Mouse (Mus musculus): ENCODE data around the gene Wipi2. TPM values are rescaled to one million over a fixed set of nuclear protein-coding genes. Genes with fewer than 3 reads are reported as not detected.
A peak's percentile ranks its signal among the peaks of the same experiment; 100 is the strongest.

The Wipi2 gene
- polyA plus RNA-seq, 1 experiment from 2014 or later, result 50.2 TPM

GRCm38 (mm10) chr5:142622134-142622533 lies 5.4 kb upstream of the Wipi2 start:
- Histone ChIP-seq H3K9me3 (ENCODE audit: control insufficient read depth, low read length) (no peaks in the 10 kb centered on the region), H3K27me3 (replicated peaks; ENCODE audit: control insufficient read depth, insufficient read depth, low read length) (no peaks in the 10 kb centered on the region), H3K36me3 (ENCODE audit: control insufficient read depth, insufficient read depth) (no peaks in the 10 kb centered on the region), H3K4me3 (replicated peaks; ENCODE audit: low read length) (no peak overlapping the region), H3K4me1 (replicated peaks; ENCODE audit: control insufficient read depth, insufficient read depth, low read length) (0 out of 2 replicates have a peak, but pooled peaks cover 2% of the 10 kb centered on the region), H3K4me2 (ENCODE audit: low read length) (no peak overlapping the region), H3K27ac (ENCODE audit: low read length) (no peak overlapping the region), H3K9ac (replicated peaks; ENCODE audit: low read depth, low read length) (no peak overlapping the region)
- ATAC-seq, result no peak
- WGBS, result 75% methylated on average over 1 of the region's 1 CpGs

GRCm38 (mm10) chr5:142623080-142623479 lies 4.4 kb upstream of the Wipi2 start:
- Histone ChIP-seq H3K27me3 (replicated peaks; ENCODE audit: control insufficient read depth, insufficient read depth, low read length) (no peaks in the 10 kb centered on the region), H3K9ac (replicated peaks; ENCODE audit: low read depth, low read length) (no peak overlapping the region), H3K4me2 (ENCODE audit: low read length) (no peak overlapping the region), H3K4me3 (replicated peaks; ENCODE audit: low read length) (no peak overlapping the region), H3K36me3 (ENCODE audit: control insufficient read depth, insufficient read depth) (no peaks in the 10 kb centered on the region), H3K9me3 (ENCODE audit: control insufficient read depth, low read length) (no peaks in the 10 kb centered on the region), H3K27ac (ENCODE audit: low read length) (no peak overlapping the region), H3K4me1 (replicated peaks; ENCODE audit: control insufficient read depth, insufficient read depth, low read length) (0 out of 2 replicates have a peak, but pooled peaks cover 2% of the 10 kb centered on the region)
- no peak for ATAC-seq
- WGBS, result 89% methylated on average over 7 of the region's 7 CpGs

- Histone ChIP-seq H3K27me3 (replicated peaks; ENCODE audit: control insufficient read depth, insufficient read depth, low read length) (no peaks in the 10 kb centered on the region), H3K9ac (replicated peaks; ENCODE audit: low read depth, low read length) (peak overlapping the region; percentile 82), H3K27ac (ENCODE audit: low read length) (peak overlapping the region; percentile 57), H3K4me3 (replicated peaks; ENCODE audit: low read length) (peak overlapping the region; percentile 82), H3K4me2 (ENCODE audit: low read length) (peak overlapping the region; percentile 59), H3K36me3 (ENCODE audit: control insufficient read depth, insufficient read depth) (peaks cover 6% of the 10 kb centered on the region; the same call in 1 of the 2 replicates), H3K9me3 (ENCODE audit: control insufficient read depth, low read length) (no peaks in the 10 kb centered on the region), H3K4me1 (replicated peaks; ENCODE audit: control insufficient read depth, insufficient read depth, low read length) (peaks cover 14% of the 10 kb centered on the region)
- 1% methylated on average over 62 of the region's 69 CpGs for WGBS
- ATAC-seq, result peak; percentile 98
Observed at GRCm38 (mm10) chr5:142628726-142629662, 1.5 kb downstream of the Wipi2 start.

DNA sequence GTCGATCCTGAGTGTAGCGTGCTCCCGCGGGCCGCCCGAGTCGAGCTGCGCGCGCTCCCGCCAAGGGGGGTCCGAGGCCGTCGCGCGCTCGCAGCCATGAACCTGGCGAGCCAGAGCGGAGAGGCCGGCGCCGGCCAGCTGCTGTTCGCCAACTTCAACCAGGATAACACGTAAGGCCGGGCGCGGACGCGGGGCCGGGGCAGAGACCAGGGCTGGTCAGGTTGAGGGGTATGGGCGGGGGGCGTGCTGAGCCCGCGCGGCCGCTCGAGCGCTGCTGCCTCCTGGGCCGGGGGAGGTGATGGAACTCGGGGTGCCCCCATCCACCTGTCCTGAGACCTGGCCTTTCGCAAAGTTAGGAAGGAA lies 2.1 kb downstream of the Wipi2 start:
- WGBS, result under 1% methylated on average over 41 of the region's 41 CpGs
- H3K9me3 ChIP-seq (ENCODE audit: control insufficient read depth, low read length), result no peaks in the 10 kb centered on the region
- peak overlapping the region; percentile 82 for H3K4me3 ChIP-seq (replicated peaks; ENCODE audit: low read length)
- H3K36me3 ChIP-seq (ENCODE audit: control insufficient read depth, insufficient read depth), result peaks cover 9% of the 10 kb centered on the region; the same call in 1 of the 2 replicates
- peak overlapping the region; percentile 82 for H3K9ac ChIP-seq (replicated peaks; ENCODE audit: low read depth, low read length)
- H3K27ac ChIP-seq (ENCODE audit: low read length), result peak overlapping the region; percentile 57
- H3K4me1 ChIP-seq (replicated peaks; ENCODE audit: control insufficient read depth, insufficient read depth, low read length), result peaks cover 14% of the 10 kb centered on the region
- peak; percentile 61 for ATAC-seq
- H3K4me2 ChIP-seq (ENCODE audit: low read length), result peak overlapping the region; percentile 59
- no peaks in the 10 kb centered on the region for H3K27me3 ChIP-seq (replicated peaks; ENCODE audit: control insufficient read depth, insufficient read depth, low read length)

GRCm38 (mm10) chr5:142630224-142630623 lies 2.7 kb downstream of the Wipi2 start:
- no peaks in the 10 kb centered on the region for H3K27me3 ChIP-seq (replicated peaks; ENCODE audit: control insufficient read depth, insufficient read depth, low read length)
- no peaks in the 10 kb centered on the region for H3K9me3 ChIP-seq (ENCODE audit: control insufficient read depth, low read length)
- H3K9ac ChIP-seq (replicated peaks; ENCODE audit: low read depth, low read length), result peak overlapping the region; percentile 82
- H3K4me1 ChIP-seq (replicated peaks; ENCODE audit: control insufficient read depth, insufficient read depth, low read length), result peaks cover 14% of the 10 kb centered on the region
- peak overlapping the region; percentile 59 for H3K4me2 ChIP-seq (ENCODE audit: low read length)
- H3K27ac ChIP-seq (ENCODE audit: low read length), result no peak overlapping the region; the same call in 1 of the 2 replicates
- H3K36me3 ChIP-seq (ENCODE audit: control insufficient read depth, insufficient read depth), result peaks cover 9% of the 10 kb centered on the region; the same call in 1 of the 2 replicates
- WGBS, result 5% methylated on average over 6 of the region's 6 CpGs
- ATAC-seq, result no peak
- peak overlapping the region; percentile 82 for H3K4me3 ChIP-seq (replicated peaks; ENCODE audit: low read length)

DNA sequence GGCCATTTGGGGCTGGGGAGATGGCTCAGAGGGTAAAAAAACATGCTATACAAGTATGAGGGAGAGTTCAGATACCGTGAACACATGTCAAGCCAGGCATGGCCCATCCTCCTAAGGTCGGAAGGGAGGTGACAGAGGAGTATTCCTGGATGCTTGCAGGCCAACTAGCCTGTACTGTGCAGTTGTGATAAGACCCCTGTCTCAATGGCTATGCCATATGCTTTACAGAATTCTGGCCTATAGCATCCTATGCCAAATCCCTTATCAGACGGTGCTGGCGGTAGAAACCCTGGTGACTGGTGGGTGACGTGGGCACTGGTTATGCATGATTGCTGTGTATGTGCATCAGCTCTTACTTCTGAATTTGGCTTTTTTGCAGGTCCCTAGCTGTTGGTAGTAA lies 10.3 kb downstream of the Wipi2 start:
- H3K4me3 ChIP-seq (replicated peaks; ENCODE audit: low read length), result no peak overlapping the region
- H3K9me3 ChIP-seq (ENCODE audit: control insufficient read depth, low read length), result no peaks in the 10 kb centered on the region
- ATAC-seq, result no peak
- H3K27me3 ChIP-seq (replicated peaks; ENCODE audit: control insufficient read depth, insufficient read depth, low read length), result no peaks in the 10 kb centered on the region
- peaks cover 13% of the 10 kb centered on the region; the same call in 1 of the 2 replicates for H3K36me3 ChIP-seq (ENCODE audit: control insufficient read depth, insufficient read depth)
- H3K4me2 ChIP-seq (ENCODE audit: low read length), result no peak overlapping the region
- no peaks in the 10 kb centered on the region for H3K4me1 ChIP-seq (replicated peaks; ENCODE audit: control insufficient read depth, insufficient read depth, low read length)
- WGBS, result 96% methylated on average over 5 of the region's 5 CpGs
- H3K9ac ChIP-seq (replicated peaks; ENCODE audit: low read depth, low read length), result no peak overlapping the region
- H3K27ac ChIP-seq (ENCODE audit: low read length), result no peak overlapping the region

DNA sequence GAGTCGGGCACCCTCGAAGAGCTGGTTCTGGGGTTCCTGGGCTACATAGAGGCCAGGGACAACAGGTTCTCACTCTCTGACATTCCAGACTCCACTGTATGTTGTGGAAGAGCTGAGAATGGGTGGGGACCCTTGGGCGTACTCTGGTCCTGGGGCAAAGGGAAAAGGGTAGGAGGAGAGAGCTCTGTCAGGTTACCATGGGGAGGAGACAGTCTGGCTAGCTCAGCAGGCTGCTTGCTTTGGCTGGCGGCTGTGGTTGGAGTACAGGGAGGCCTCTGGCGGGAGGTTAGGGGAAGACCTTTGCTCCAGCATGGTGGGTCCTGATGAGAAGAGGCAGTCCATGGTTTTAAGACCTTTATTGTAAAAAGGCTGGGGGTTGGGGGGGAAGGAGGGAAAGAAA lies 12.6 kb downstream of the Wipi2 start:
- 82% methylated on average over 5 of the region's 5 CpGs for WGBS
- Histone ChIP-seq H3K9me3 (ENCODE audit: control insufficient read depth, low read length) (no peaks in the 10 kb centered on the region), H3K4me3 (replicated peaks; ENCODE audit: low read length) (no peak overlapping the region), H3K9ac (replicated peaks; ENCODE audit: low read depth, low read length) (no peak overlapping the region), H3K4me2 (ENCODE audit: low read length) (no peak overlapping the region), H3K36me3 (ENCODE audit: control insufficient read depth, insufficient read depth) (peaks cover 10% of the 10 kb centered on the region; the same call in 1 of the 2 replicates), H3K27ac (ENCODE audit: low read length) (no peak overlapping the region), H3K4me1 (replicated peaks; ENCODE audit: control insufficient read depth, insufficient read depth, low read length) (no peaks in the 10 kb centered on the region), H3K27me3 (replicated peaks; ENCODE audit: control insufficient read depth, insufficient read depth, low read length) (no peaks in the 10 kb centered on the region)
- ATAC-seq, result no peak

DNA sequence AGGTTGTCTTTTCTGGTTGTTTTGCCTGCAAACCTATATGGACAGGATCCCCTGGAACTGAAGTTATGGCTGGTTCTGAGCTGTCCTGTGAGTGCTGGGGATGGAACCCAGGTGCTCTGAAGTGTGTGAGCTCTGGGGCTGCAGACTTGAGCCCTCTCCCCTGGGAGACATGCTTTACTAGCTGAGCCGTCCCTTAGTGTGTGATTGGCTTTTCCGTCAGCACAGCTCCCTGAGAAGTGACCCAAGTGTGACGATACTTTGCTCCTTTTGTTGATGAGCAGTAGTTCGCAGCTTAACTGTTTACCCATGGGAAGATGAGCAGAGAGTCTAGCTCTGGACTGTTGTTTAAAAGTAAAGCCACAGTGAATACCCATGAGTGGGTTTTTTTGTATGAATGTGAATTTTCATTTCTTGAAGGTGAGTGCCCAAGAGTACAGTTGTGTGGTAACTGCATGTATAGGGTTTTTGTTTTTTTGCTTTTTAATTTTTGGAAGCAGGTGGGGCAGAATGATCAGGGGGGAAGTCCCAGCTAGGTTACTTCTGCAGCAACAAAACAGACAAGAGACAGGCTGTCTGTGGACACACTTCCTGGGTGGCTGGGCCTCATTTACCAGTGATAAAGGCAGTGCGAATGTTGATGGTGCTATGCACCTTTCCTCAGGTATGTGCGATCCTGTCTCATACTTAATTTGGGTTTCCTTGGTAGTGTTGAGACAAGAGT lies 14.0 kb downstream of the Wipi2 start:
- Histone ChIP-seq H3K4me2 (ENCODE audit: low read length) (no peak overlapping the region), H3K4me1 (replicated peaks; ENCODE audit: control insufficient read depth, insufficient read depth, low read length) (no peaks in the 10 kb centered on the region), H3K27ac (ENCODE audit: low read length) (no peak overlapping the region), H3K4me3 (replicated peaks; ENCODE audit: low read length) (no peak overlapping the region), H3K9me3 (ENCODE audit: control insufficient read depth, low read length) (no peaks in the 10 kb centered on the region), H3K27me3 (replicated peaks; ENCODE audit: control insufficient read depth, insufficient read depth, low read length) (no peaks in the 10 kb centered on the region), H3K36me3 (ENCODE audit: control insufficient read depth, insufficient read depth) (peaks cover 10% of the 10 kb centered on the region; the same call in 1 of the 2 replicates), H3K9ac (replicated peaks; ENCODE audit: low read depth, low read length) (no peak overlapping the region)
- no peak for ATAC-seq
- 88% methylated on average over 6 of the region's 6 CpGs for whole genome bisulfite sequencing

DNA sequence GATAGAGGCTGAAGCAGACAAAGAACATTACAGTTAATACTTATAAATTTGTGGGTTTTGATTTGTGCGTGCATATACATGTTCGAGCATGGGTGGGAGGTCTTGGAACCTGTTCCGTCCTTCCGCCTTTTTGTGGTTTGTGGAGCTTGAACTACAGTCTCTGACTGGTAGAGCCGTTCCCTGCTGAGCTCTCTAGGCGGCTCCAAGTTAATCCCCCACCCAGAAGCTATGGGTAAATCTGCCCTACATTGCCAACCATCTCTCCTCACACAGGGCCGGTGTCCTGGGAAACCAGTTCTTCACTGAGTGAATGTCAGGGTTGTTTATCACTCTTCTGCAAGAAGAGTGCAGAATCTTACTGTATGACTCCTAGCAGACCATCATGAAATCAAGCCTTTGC lies 20.7 kb downstream of the Wipi2 start:
- ATAC-seq, result no peak
- H3K4me1 ChIP-seq (replicated peaks; ENCODE audit: control insufficient read depth, insufficient read depth, low read length), result 0 out of 2 replicates have a peak, but pooled peaks cover 2% of the 10 kb centered on the region
- WGBS, result 84% methylated on average over 7 of the region's 7 CpGs
- H3K27ac ChIP-seq (ENCODE audit: low read length), result no peak overlapping the region
- no peaks in the 10 kb centered on the region for H3K27me3 ChIP-seq (replicated peaks; ENCODE audit: control insufficient read depth, insufficient read depth, low read length)
- no peak overlapping the region for H3K9ac ChIP-seq (replicated peaks; ENCODE audit: low read depth, low read length)
- H3K36me3 ChIP-seq (ENCODE audit: control insufficient read depth, insufficient read depth), result 0 out of 2 replicates have a peak, but pooled peaks cover 5% of the 10 kb centered on the region
- no peak overlapping the region for H3K4me3 ChIP-seq (replicated peaks; ENCODE audit: low read length)
- H3K9me3 ChIP-seq (ENCODE audit: control insufficient read depth, low read length), result no peaks in the 10 kb centered on the region
- no peak overlapping the region for H3K4me2 ChIP-seq (ENCODE audit: low read length)

Data from forebrain, embryonic 16.5 days (tissue).